Mouse (Mus musculus): ENCODE data around the gene Ccl5.

DNA sequence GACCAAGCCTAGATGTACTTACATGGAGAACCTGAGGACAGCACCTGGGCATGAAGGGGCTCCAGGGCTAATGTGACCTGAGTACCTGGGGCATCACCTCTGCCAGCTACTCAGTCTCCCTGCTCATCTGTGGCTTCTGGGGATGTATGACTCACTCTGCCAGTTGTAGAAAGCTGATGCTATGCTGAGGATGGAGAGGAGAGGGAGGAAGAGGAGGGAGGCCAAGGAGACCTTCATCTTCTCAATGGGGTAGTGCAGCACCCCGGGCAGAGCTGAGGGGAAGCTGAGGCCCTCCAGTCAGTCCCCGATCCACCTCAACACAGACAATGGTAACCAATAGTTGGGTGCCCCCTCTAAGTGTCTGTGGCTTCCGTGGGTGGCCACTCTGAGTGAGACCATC, 38.5 kb upstream of the Ccl5 start:
- TF ChIP-seq CTCF (IDR thresholded peaks at IDR 0.05; ENCODE audit: borderline replicate concordance, control insufficient read depth, extremely low read depth, insufficient read depth, low read length, poor library complexity) (no peak), POLR2A (IDR thresholded peaks at IDR 0.05; ENCODE audit: control insufficient read depth, extremely low read depth, insufficient read depth, low read length, poor library complexity) (no peak)

Data from thymus, adult 2 months (tissue).